Mouse (Mus musculus) lung, embryonic 14.5 days (tissue): ENCODE data around the gene Mab21l1. TPM values are rescaled to one million over a fixed set of nuclear protein-coding genes. Genes with fewer than 3 reads are reported as not detected.

Source experiments
- ATAC-seq: fragments of 200-750 bp; cut with Nextera tagmentation; 2 replicates; pipeline ENCODE4 v1.8.0; 2017; ENCODE audit warnings: mild to moderate bottlenecking, moderate TSS enrichment, moderate library complexity; ENCODE audit not compliant: insufficient read depth
- DNase-seq: peaks from one replicate; pipeline ENCODE4 v3.0.0-alpha.2; 2015
- H3K27ac ChIP-seq: fragments of 300-500 bp; sonication (generic); 2 replicates; pipeline ENCODE4 v1.5.1; 2014; ENCODE audit warnings: low read depth, mild to moderate bottlenecking, moderate library complexity
- H3K27me3 ChIP-seq: fragments of 300-500 bp; sonication (generic); 2 replicates; pipeline ENCODE4 v1.6.1; 2014; ENCODE audit warnings: low read length, control low read depth; ENCODE audit not compliant: insufficient read depth
- H3K36me3 ChIP-seq: fragments of 300-500 bp; sonication (generic); 2 replicates; pipeline ENCODE4 v1.6.1; 2014; ENCODE audit warnings: control low read depth; ENCODE audit not compliant: insufficient read depth
- H3K4me1 ChIP-seq: fragments of 300-500 bp; sonication (generic); 2 replicates; pipeline ENCODE4 v1.6.1; 2014; ENCODE audit warnings: antibody characterized with exemption, control low read depth; ENCODE audit not compliant: insufficient read depth
- H3K4me2 ChIP-seq: fragments of 300-500 bp; sonication (generic); 2 replicates; pipeline ENCODE4 v1.6.1; 2014; ENCODE audit warnings: mild to moderate bottlenecking
- H3K4me3 ChIP-seq: fragments of 300-500 bp; sonication (generic); 2 replicates; pipeline ENCODE4 v1.5.1; 2014; ENCODE audit warnings: low read depth, low read length
- H3K9ac ChIP-seq: fragments of 300-500 bp; sonication (generic); 2 replicates; pipeline ENCODE4 v1.6.1; 2014
- H3K9me3 ChIP-seq: fragments of 300-500 bp; sonication (generic); 2 replicates; pipeline ENCODE4 v1.6.1; 2016; ENCODE audit warnings: low read depth, low read length, control low read depth
- CTCF ChIP-seq: IDR thresholded peaks from 2 replicates; pipeline ENCODE4 v1.5.1; 2016; ENCODE audit warnings: antibody characterized with exemption, low read depth
- WGBS: fragments of 180-500 bp; shearing (Covaris S2); extraction: QIAGEN DNeasy Blood & Tissue Kit; methylation state at CpG from one replicate; pipeline ENCODE4 v1.1.7; 2014; 5-methylcytosine and 5-hydroxymethylcytosine counted together
- polyA plus RNA-seq: library from polyadenylated mRNA; unstranded; fragments of >200 nt; fragmentation: Nextera tagmentation; extraction: Ambion mirVana; gene quantifications from 2 replicates; pipeline ENCODE4 v1.2.1, GENCODE M21; 2014

The Mab21l1 gene
- polyA plus RNA-seq, 1 experiment from 2014 or later: 0.78 TPM

DNA sequence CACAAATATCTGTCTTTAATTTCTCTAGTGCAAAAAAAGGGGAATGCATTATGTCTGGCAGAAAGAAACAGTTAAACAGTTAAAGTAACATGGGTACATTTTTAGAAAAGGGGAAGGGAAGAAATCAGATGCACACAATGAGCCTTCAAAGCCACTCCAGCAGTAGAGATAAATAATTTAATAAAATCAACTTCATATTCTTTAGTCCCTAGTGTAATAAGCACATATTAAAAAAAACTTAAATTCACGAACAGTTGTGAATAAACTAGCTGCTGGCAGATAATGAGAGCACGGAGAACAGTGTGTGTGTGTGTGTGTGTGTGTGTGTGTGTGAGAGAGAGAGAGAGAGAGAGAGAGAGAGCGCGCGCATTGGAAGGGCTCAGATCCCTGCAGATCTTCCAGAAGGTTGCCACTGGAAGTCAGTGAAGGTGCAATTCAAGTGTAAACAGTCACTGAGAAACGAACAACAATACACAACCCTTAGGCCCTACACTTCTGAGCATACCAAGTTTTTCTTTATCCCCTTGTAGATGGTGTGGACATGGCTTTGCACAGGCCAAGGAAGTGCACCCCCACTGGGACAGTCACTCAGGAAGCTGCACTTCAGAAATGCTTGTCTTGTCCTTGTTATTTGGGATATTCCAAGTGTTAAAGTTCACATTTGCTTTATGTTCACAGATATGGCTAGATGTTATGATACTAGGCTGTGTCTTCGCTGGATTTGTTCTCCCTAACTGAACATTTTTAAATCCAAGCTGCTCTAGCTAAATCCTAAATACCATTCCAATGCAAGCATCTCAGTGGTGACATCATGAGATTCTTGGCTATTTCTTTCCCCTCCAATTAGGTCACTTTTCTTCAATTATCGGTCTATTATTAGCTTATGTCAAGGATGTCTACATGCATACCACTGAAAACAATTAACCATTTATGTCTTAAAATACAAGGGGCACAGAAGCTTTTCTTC is 3.3 kb upstream of the Mab21l1 start:
- Histone ChIP-seq H3K27ac (no peak overlapping the region), H3K9me3 (no peaks in the 10 kb centered on the region), H3K4me3 (no peak overlapping the region), H3K4me1 (no peaks in the 10 kb centered on the region), H3K9ac (no peak overlapping the region), H3K36me3 (no peaks in the 10 kb centered on the region), H3K27me3 (peaks cover 55% of the 10 kb centered on the region), H3K4me2 (no peak overlapping the region)
- no peak for TF ChIP-seq CTCF
- ATAC-seq (no peak), DNase-seq (no peak)
- 44% methylated on average over 8 of the region's 8 CpGs for WGBS

DNA sequence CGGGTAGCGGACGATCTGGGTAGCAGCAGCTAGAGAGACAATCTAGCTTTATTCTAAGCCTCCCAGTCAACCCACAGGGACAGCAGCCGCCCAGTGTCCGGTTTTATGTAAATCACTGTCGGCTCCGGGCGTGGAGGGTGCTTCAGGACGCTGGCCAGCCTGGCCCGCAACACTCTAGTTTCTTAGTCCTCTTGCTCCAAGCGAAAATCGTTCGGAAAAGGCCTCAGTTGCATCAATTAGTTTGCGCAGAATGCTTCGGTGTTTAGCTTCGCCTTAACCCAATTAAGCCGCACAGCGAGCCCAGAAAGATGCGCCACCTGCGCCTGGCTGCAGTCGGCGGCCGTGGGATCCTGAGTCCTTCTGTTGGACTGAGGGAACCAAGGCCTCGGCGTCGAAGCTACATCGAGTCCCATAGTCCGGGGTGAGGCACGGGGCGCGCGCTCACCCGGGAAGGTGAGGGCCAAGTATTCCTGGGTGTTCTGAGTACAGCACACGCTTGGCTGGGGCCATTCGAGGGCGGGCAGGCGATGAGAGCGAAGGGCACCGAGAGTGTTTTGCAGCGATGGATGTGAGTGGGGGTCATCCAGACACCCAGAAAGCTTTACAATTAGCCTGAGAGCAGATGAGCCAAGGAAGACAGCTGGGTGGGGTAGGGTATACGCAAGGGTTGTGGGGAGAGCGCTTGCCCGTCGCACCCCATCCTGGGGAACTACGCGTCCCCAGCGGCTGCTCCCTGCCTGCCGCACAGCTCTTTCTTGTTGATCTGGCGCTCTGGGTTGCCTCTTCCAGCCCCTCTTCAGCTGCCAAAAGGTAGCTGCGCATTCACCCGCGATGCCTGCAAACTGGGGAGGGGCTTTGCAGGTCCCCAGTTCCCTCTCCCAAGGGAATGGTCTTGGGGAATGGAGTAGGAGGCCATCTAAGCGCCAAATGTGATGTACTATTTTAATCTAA is 1.9 kb upstream of the Mab21l1 start:
- Histone ChIP-seq H3K27ac (no peak overlapping the region), H3K27me3 (peaks cover 60% of the 10 kb centered on the region), H3K9ac (no peak overlapping the region), H3K9me3 (no peaks in the 10 kb centered on the region), H3K36me3 (no peaks in the 10 kb centered on the region), H3K4me3 (peak overlapping the region; percentile 19; the same call in 1 of the 2 replicates), H3K4me1 (no peaks in the 10 kb centered on the region), H3K4me2 (peak overlapping the region; percentile 49)
- peak; percentile 58 for DNase-seq
- ATAC-seq: peak; percentile 33; the same call in 1 of the 2 replicates
- no peak for TF ChIP-seq CTCF
- 5% methylated on average over 53 of the region's 53 CpGs for WGBS

DNA sequence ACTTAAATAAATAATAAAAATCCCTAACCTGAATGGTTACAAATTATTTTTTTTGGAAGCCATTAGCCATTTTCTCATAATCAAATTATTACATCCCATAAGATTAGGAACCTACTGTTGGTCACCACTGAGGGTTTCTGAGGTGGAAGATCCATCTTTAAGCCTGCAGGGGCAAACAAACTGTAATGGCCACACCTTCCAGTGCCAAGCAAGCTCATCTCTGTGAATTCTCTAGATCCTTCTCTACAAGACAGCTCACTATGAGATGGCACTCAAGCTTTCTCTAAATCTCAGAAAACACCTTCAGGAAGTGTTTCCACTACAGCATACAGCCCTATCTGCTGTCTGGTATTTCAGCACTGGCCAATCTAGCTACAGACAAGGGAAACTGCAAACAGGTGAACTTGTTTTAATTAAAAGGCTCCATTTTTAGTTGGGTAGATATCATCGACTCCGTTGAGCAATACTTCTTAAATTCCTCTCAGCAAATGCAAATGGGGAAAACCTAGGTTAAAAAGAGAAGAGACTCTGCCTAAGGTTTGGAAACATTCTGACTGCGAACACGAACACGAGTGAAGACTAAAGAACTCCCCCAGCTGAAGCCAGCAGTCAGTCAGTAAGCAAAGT is 768 bp upstream of the Mab21l1 start:
- 28% methylated on average over 5 of the region's 5 CpGs for WGBS
- no peak overlapping the region for H3K9ac ChIP-seq
- TF ChIP-seq CTCF: no peak
- ATAC-seq (no peak), DNase-seq (peak; percentile 14)
- H3K4me1 ChIP-seq: no peaks in the 10 kb centered on the region
- no peak overlapping the region for H3K4me2 ChIP-seq
- H3K36me3 ChIP-seq: no peaks in the 10 kb centered on the region
- no peak overlapping the region for H3K27ac ChIP-seq
- H3K27me3 ChIP-seq: peaks cover 71% of the 10 kb centered on the region
- H3K9me3 ChIP-seq: no peaks in the 10 kb centered on the region
- no peak overlapping the region for H3K4me3 ChIP-seq

DNA sequence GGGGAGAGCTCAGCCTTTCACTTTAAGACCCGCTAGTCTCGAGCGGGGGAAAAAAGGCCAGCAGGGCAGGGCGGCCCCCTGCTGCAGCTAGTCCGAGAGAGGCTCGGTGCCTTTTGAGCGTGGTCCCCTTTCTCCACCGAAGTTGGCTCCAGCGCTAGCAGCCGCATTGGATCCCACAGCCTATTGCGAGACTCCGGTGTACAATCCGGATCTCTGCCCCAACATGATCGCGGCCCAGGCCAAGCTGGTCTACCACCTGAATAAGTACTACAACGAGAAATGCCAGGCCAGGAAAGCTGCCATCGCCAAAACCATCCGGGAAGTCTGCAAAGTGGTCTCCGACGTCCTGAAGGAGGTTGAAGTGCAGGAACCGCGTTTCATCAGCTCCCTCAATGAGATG is 461 bp downstream of the Mab21l1 start:
- no peak for DNase-seq
- WGBS: 4% methylated on average over 22 of the region's 22 CpGs
- Histone ChIP-seq H3K9ac (0 out of 2 replicates have a peak overlapping the region, but pooled peaks have one; percentile 20), H3K9me3 (no peaks in the 10 kb centered on the region), H3K27ac (no peak overlapping the region), H3K36me3 (no peaks in the 10 kb centered on the region), H3K4me3 (peak overlapping the region; percentile 36), H3K27me3 (peaks cover 76% of the 10 kb centered on the region), H3K4me1 (no peaks in the 10 kb centered on the region), H3K4me2 (peak overlapping the region; percentile 59)
- no peak for ATAC-seq
- TF ChIP-seq CTCF: no peak

DNA sequence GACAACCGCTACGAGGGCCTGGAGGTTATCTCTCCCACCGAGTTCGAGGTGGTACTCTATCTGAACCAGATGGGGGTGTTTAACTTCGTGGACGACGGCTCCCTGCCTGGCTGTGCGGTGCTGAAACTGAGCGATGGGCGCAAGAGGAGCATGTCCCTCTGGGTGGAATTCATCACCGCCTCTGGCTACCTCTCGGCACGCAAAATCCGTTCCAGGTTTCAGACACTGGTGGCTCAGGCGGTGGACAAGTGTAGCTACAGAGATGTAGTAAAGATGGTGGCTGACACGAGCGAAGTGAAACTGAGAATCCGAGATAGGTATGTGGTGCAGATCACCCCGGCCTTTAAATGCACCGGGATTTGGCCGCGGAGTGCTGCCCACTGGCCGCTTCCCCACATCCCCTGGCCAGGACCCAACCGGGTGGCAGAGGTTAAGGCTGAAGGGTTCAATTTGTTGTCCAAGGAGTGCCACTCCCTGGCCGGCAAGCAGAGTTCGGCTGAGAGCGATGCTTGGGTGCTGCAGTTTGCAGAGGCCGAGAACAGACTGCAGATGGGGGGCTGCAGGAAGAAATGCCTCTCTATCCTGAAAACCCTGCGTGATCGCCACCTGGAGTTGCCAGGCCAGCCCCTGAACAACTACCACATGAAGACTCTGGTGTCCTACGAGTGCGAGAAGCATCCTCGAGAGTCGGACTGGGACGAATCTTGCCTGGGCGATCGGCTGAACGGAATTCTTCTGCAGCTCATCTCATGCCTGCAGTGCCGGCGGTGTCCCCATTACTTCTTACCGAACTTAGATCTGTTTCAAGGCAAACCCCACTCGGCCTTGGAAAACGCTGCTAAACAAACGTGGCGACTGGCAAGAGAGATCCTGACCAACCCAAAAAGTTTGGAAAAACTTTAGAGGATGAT is 1.1 kb downstream of the Mab21l1 start:
- Histone ChIP-seq H3K4me3 (peak overlapping the region; percentile 36), H3K9ac (no peak overlapping the region; the same call in 1 of the 2 replicates), H3K36me3 (no peaks in the 10 kb centered on the region), H3K4me1 (no peaks in the 10 kb centered on the region), H3K4me2 (peak overlapping the region; percentile 59), H3K27me3 (peaks cover 72% of the 10 kb centered on the region), H3K9me3 (no peaks in the 10 kb centered on the region), H3K27ac (no peak overlapping the region)
- ATAC-seq: peak; percentile 1; the same call in 1 of the 2 replicates
- DNase-seq: peak; percentile 60
- TF ChIP-seq CTCF: no peak
- 6% methylated on average over 45 of the region's 45 CpGs for WGBS

DNA sequence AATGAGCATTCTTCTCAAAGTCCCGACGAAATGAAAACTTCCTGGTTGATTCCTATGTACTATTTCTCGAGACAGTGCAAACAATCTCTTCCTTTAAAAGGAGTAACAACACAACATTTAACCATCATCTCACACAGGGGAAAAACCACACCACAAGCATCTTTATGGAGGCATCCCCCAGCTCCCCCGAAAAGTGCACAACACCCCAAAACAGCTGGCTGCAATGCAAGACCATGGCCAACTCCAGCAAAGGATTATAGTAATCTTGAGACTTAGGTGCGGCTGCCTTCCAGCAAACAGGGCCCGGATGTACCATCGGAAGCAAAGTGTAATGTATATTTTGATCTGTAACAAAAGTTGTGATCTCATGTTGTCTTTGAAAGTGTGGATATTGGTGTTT is 1.8 kb downstream of the Mab21l1 start:
- TF ChIP-seq CTCF: no peak
- 20% methylated on average over 7 of the region's 7 CpGs for WGBS
- peaks cover 74% of the 10 kb centered on the region for H3K27me3 ChIP-seq
- DNase-seq (peak; percentile 18), ATAC-seq (no peak)
- H3K4me2 ChIP-seq: peak overlapping the region; percentile 59
- H3K36me3 ChIP-seq: no peaks in the 10 kb centered on the region
- no peaks in the 10 kb centered on the region for H3K9me3 ChIP-seq
- peak overlapping the region; percentile 36 for H3K4me3 ChIP-seq
- no peak overlapping the region for H3K27ac ChIP-seq
- no peaks in the 10 kb centered on the region for H3K4me1 ChIP-seq
- H3K9ac ChIP-seq: no peak overlapping the region
